Mouse (Mus musculus) urinary bladder, postnatal 10 days (tissue): ENCODE data around the gene Dennd2a.

Experiments
- DNase-seq: peaks from one replicate; pipeline ENCODE4 v3.0.0; 2022; ENCODE audit warnings: low spot score

The Dennd2a gene

GRCm38 (mm10) chr6:39557723-39558261, at the start of gene Dennd2a:
TSS of gene Dennd2a (minus strand) at chr6:39557867.
- DNase-seq = peak; percentile 39

GRCm38 (mm10) chr6:39607365-39607764, 49.7 kb upstream of the Dennd2a start:
- DNase-seq = no peak

GRCm38 (mm10) chr6:39606862-39607261, 49.2 kb upstream of the Dennd2a start:
- no peak for DNase-seq

GRCm38 (mm10) chr6:39606056-39606455, 48.4 kb upstream of the Dennd2a start:
- no peak for DNase-seq

- DNase-seq = no peak
Measured at GRCm38 (mm10) chr6:39604565-39604964, 46.9 kb upstream of the Dennd2a start.

GRCm38 (mm10) chr6:39601828-39602227, 44.2 kb upstream of the Dennd2a start:
- DNase-seq = no peak

- DNase-seq = no peak
Measured at GRCm38 (mm10) chr6:39600851-39601250, 43.2 kb upstream of the Dennd2a start.

- peak; percentile 78 for DNase-seq
Measured at GRCm38 (mm10) chr6:39592401-39593214, 34.9 kb upstream of the Dennd2a start, which contains the start of gene Ndufb2. TSS of gene Ndufb2 (plus strand) at chr6:39592574.

GRCm38 (mm10) chr6:39591481-39591880, 33.8 kb upstream of the Dennd2a start:
- DNase-seq = no peak

GRCm38 (mm10) chr6:39585517-39585916, 27.9 kb upstream of the Dennd2a start, which contains the start of gene Gm42420:
TSS of gene Gm42420 (plus strand) at chr6:39585753.
- no peak for DNase-seq

GRCm38 (mm10) chr6:39581087-39581784, 23.6 kb upstream of the Dennd2a start:
- no peak for DNase-seq

GRCm38 (mm10) chr6:39580558-39580957, 22.9 kb upstream of the Dennd2a start:
- DNase-seq = no peak

GRCm38 (mm10) chr6:39579552-39579951, 21.9 kb upstream of the Dennd2a start:
- no peak for DNase-seq

- DNase-seq = no peak
Measured at GRCm38 (mm10) chr6:39574951-39575350, 17.3 kb upstream of the Dennd2a start.

- no peak for DNase-seq
Measured at GRCm38 (mm10) chr6:39574555-39574869, 16.8 kb upstream of the Dennd2a start.

- no peak for DNase-seq
Measured at GRCm38 (mm10) chr6:39573791-39574554, 16.3 kb upstream of the Dennd2a start, which contains the start of gene Adck2. TSS of gene Adck2 (plus strand) at chr6:39573873.

GRCm38 (mm10) chr6:39570426-39570825, 12.8 kb upstream of the Dennd2a start:
- no peak for DNase-seq

- DNase-seq = no peak
Measured at GRCm38 (mm10) chr6:39567528-39567927, 9.9 kb upstream of the Dennd2a start.

GRCm38 (mm10) chr6:39562166-39563015, 4.7 kb upstream of the Dennd2a start:
- no peak for DNase-seq

- no peak for DNase-seq
Measured at GRCm38 (mm10) chr6:39559276-39559939, 1.7 kb upstream of the Dennd2a start.
